Comparison of ENCODE assay signal across 21 mouse cellular contexts in genomic region chr17:84738073-84738797, GRCm38 (mm10). TPM values are rescaled to one million over a fixed set of nuclear protein-coding genes. Genes with fewer than 3 reads are reported as not detected.
DNase-seq lines count a peak whose midpoint lies in the region; ATAC-seq and TF ChIP-seq lines count a peak whose summit lies in the region.
"Had no signal": no experiment of that assay in that cellular context is flagged by ENCODE, and none has a peak within 500 bp of the region (broad histone marks: within the 10 kb centered on the region; RNA-seq: fewer than 3 reads in every experiment).

No protein-coding gene starts in this region.

- H3K4me2 ChIP-seq in forebrain, postnatal 0 days (ENCODE audit: low read depth): no peak overlapping the region
- no peak overlapping the region for H3K4me2 ChIP-seq in forebrain, embryonic 16.5 days (ENCODE audit: low read length)
- H3K4me2 ChIP-seq in liver, embryonic 13.5 days: no peak overlapping the region
- H3K4me2 ChIP-seq: heart, embryonic 13.5 days; neural tube, embryonic 15.5 days; stomach, embryonic 15.5 days had no signal

- ATAC-seq in forebrain, postnatal 0 days: peak; percentile 43
- no peak for ATAC-seq in forebrain, embryonic 16.5 days
- ATAC-seq in liver, embryonic 13.5 days (ENCODE audit: low read depth): peak; percentile 77
- ATAC-seq: lung, postnatal 0 days; Patski had no signal

- H3K9me3 ChIP-seq in forebrain, postnatal 0 days (ENCODE audit: low read length): no peaks in the 10 kb centered on the region
- no peaks in the 10 kb centered on the region for H3K9me3 ChIP-seq in forebrain, embryonic 16.5 days (ENCODE audit: control insufficient read depth, low read length)
- no peaks in the 10 kb centered on the region for H3K9me3 ChIP-seq in embryonic facial prominence, embryonic 10.5 days
- no peaks in the 10 kb centered on the region for H3K9me3 ChIP-seq in liver, embryonic 13.5 days (replicated peaks)
- H3K9me3 ChIP-seq: heart, embryonic 13.5 days; neural tube, embryonic 15.5 days; stomach, embryonic 15.5 days had no signal

- TF ChIP-seq CTCF in forebrain, postnatal 0 days (IDR thresholded peaks at IDR 0.05; ENCODE audit: low read depth): no peak

- no peaks in the 10 kb centered on the region for H3K27me3 ChIP-seq in forebrain, postnatal 0 days (ENCODE audit: insufficient read depth, low read length)
- H3K27me3 ChIP-seq in forebrain, embryonic 16.5 days (replicated peaks; ENCODE audit: control insufficient read depth, insufficient read depth, low read length): no peaks in the 10 kb centered on the region
- H3K27me3 ChIP-seq in embryonic facial prominence, embryonic 10.5 days (replicated peaks; ENCODE audit: low read depth, poor library complexity, severe bottlenecking): no peaks in the 10 kb centered on the region
- H3K27me3 ChIP-seq in liver, embryonic 13.5 days: no peaks in the 10 kb centered on the region
- H3K27me3 ChIP-seq: heart, embryonic 13.5 days; neural tube, embryonic 15.5 days; Patski; stomach, embryonic 15.5 days had no signal

- H3K4me1 ChIP-seq in forebrain, postnatal 0 days (ENCODE audit: insufficient read depth): no peaks in the 10 kb centered on the region
- no peaks in the 10 kb centered on the region for H3K4me1 ChIP-seq in forebrain, embryonic 16.5 days (replicated peaks; ENCODE audit: control insufficient read depth, insufficient read depth, low read length)
- H3K4me1 ChIP-seq in embryonic facial prominence, embryonic 10.5 days: peaks cover 28% of the 10 kb centered on the region
- H3K4me1 ChIP-seq in liver, embryonic 13.5 days (replicated peaks): peaks cover 14% of the 10 kb centered on the region
- H3K4me1 ChIP-seq: stomach, embryonic 15.5 days had no signal

- no peak for DNase-seq in forebrain, postnatal 0 days
- peak; percentile 35 to 44 for DNase-seq in cerebellum, adult 18-20 months
- DNase-seq in embryonic facial prominence, embryonic 10.5 days (ENCODE audit: low spot score): no peak
- no peak for DNase-seq in liver, embryonic 13.5 days
- DNase-seq in kidney, adult 9 months: no peak
- no peak for DNase-seq in spleen, postnatal 14 days (ENCODE audit: low spot score in 2 of 2)
- no peak for DNase-seq in lung, postnatal 14 days
- DNase-seq: B cell, adult 2 months; kidney, postnatal 14 days had no signal

- 78% methylated on average over 9 of the region's 9 CpGs for WGBS in forebrain, postnatal 0 days
- 73% methylated on average over 9 of the region's 9 CpGs for WGBS in forebrain, embryonic 16.5 days
- WGBS in embryonic facial prominence, embryonic 10.5 days: 52% methylated on average over 9 of the region's 9 CpGs
- 81% methylated on average over 9 of the region's 9 CpGs for WGBS in liver, embryonic 13.5 days (ENCODE audit: insufficient replicate concordance)

- H3K4me3 ChIP-seq in forebrain, postnatal 0 days (ENCODE audit: low read depth, low read length): no peak overlapping the region
- H3K4me3 ChIP-seq in forebrain, embryonic 16.5 days (replicated peaks; ENCODE audit: low read length): no peak overlapping the region
- no peak overlapping the region for H3K4me3 ChIP-seq in embryonic facial prominence, embryonic 10.5 days
- no peak overlapping the region for H3K4me3 ChIP-seq in liver, embryonic 13.5 days (replicated peaks)
- H3K4me3 ChIP-seq: erythroblast, embryonic 14.5 days; heart, embryonic 13.5 days; neural tube, embryonic 15.5 days; stomach, embryonic 15.5 days had no signal

- peaks cover 5% of the 10 kb centered on the region; the same call in 1 of the 2 replicates for H3K36me3 ChIP-seq in forebrain, postnatal 0 days (ENCODE audit: insufficient read depth)
- no peaks in the 10 kb centered on the region for H3K36me3 ChIP-seq in forebrain, embryonic 16.5 days (ENCODE audit: control insufficient read depth, insufficient read depth)
- H3K36me3 ChIP-seq in embryonic facial prominence, embryonic 10.5 days (replicated peaks): peaks cover 40% of the 10 kb centered on the region
- H3K36me3 ChIP-seq in liver, embryonic 13.5 days: peaks cover 43% of the 10 kb centered on the region
- H3K36me3 ChIP-seq: stomach, embryonic 15.5 days had no signal

- no peak overlapping the region for H3K27ac ChIP-seq in forebrain, postnatal 0 days (ENCODE audit: low read depth, low read length)
- H3K27ac ChIP-seq in forebrain, embryonic 16.5 days (ENCODE audit: low read length): no peak overlapping the region
- peak overlapping the region; percentile 66 for H3K27ac ChIP-seq in embryonic facial prominence, embryonic 10.5 days (replicated peaks)
- H3K27ac ChIP-seq in liver, embryonic 13.5 days: peak overlapping the region; percentile 47
- H3K27ac ChIP-seq: heart, embryonic 13.5 days; neural tube, embryonic 15.5 days; stomach, embryonic 15.5 days had no signal

- H3K9ac ChIP-seq in forebrain, postnatal 0 days: no peak overlapping the region
- no peak overlapping the region for H3K9ac ChIP-seq in forebrain, embryonic 16.5 days (replicated peaks; ENCODE audit: low read depth, low read length)
- H3K9ac ChIP-seq in liver, embryonic 13.5 days: no peak overlapping the region
- H3K9ac ChIP-seq: heart, embryonic 13.5 days; neural tube, embryonic 15.5 days; stomach, embryonic 15.5 days had no signal

RNA-seq across cellular contexts. Expression of gene Lrpprc, which starts 52.4 kb away (rescaled TPM):
- total RNA-seq in forebrain, postnatal 0 days (2014; rRNA removed): 66.9 and 76.7 TPM in 2 replicates
- polyA plus RNA-seq in forebrain, postnatal 0 days (2015; fragmentation: Nextera tagmentation; extraction: Ambion mirVana): 25.7 and 36.7 TPM in 2 replicates
- polyA plus RNA-seq in forebrain, embryonic 16.5 days (2015; fragmentation: Nextera tagmentation; extraction: Ambion mirVana): 46.8 and 50.6 TPM in 2 replicates
- polyA plus RNA-seq in embryonic facial prominence, embryonic 10.5 days (2016; fragmentation: Nextera tagmentation; extraction: Ambion mirVana): 56.7 and 58.0 TPM in 2 replicates
- polyA plus RNA-seq in liver, embryonic 13.5 days (2015; fragmentation: Nextera tagmentation; extraction: Ambion mirVana): 42.1 and 52.3 TPM in 2 replicates

RNA-seq across cellular contexts. Expression of gene Abcg5, which starts 55.4 kb away (rescaled TPM):
- total RNA-seq in forebrain, postnatal 0 days (2014; rRNA removed): 0.54 and 1.5 TPM in 2 replicates
- 0.88 and 1.2 TPM in 2 replicates for polyA plus RNA-seq in forebrain, postnatal 0 days (2015; fragmentation: Nextera tagmentation; extraction: Ambion mirVana)
- polyA plus RNA-seq in forebrain, embryonic 16.5 days (2015; fragmentation: Nextera tagmentation; extraction: Ambion mirVana): 0.87 and 1.0 TPM in 2 replicates
- polyA plus RNA-seq in embryonic facial prominence, embryonic 10.5 days (2016; fragmentation: Nextera tagmentation; extraction: Ambion mirVana): 1.3 and 1.6 TPM in 2 replicates
- 0.23 and 0.34 TPM in 2 replicates for polyA plus RNA-seq in liver, embryonic 13.5 days (2015; fragmentation: Nextera tagmentation; extraction: Ambion mirVana)
- total RNA-seq: common myeloid progenitor, adult 5-6 weeks; hematopoietic stem cell, adult 5-6 weeks; layer of hippocampus, postnatal 10 days; left cerebral cortex, postnatal 25 days; megakaryocyte-erythroid progenitor cell, adult 5-6 weeks had no signal
- polyA plus RNA-seq: erythroblast, embryonic 14.5 days; Patski had no signal

Comparison
In these comparisons a context has a peak if more than half of its experiments do, and no peak if none do; other contexts are left out.
1. DNase-seq: peak in cerebellum, adult 18-20 months (2 of 2); none in forebrain, postnatal 0 days (single experiment), embryonic facial prominence, embryonic 10.5 days (single experiment), liver, embryonic 13.5 days (single experiment), kidney, adult 9 months (single experiment), spleen, postnatal 14 days (0 of 2) and lung, postnatal 14 days (single experiment).
2. H3K27ac ChIP-seq: peak in embryonic facial prominence, embryonic 10.5 days (single experiment) and liver, embryonic 13.5 days (single experiment); none in forebrain, postnatal 0 days (single experiment) and forebrain, embryonic 16.5 days (single experiment).